Mouse (Mus musculus) heart, postnatal 0 days (tissue): ENCODE results near the gene Ywhaq. TPM values are rescaled to one million over a fixed set of nuclear protein-coding genes. Genes with fewer than 3 reads are reported as not detected.

Source experiments
- ATAC-seq: fragments of 200-750 bp; cut with Nextera tagmentation; 2 replicates; pipeline ENCODE4 v1.8.0; 2017; ENCODE audit warnings: low read depth, moderate number of reproducible peaks, moderate library complexity; ENCODE audit not compliant: insufficient read depth
- DNase-seq: peaks from one replicate; pipeline ENCODE4 v3.0.0-alpha.2; 2016; ENCODE audit warnings: low spot score
- H3K27ac ChIP-seq: fragments of 300-500 bp; sonication (generic); 2 replicates; pipeline ENCODE4 v1.5.1; 2014; ENCODE audit warnings: low read depth, mild to moderate bottlenecking
- H3K27me3 ChIP-seq: fragments of 300-500 bp; sonication (generic); 2 replicates; pipeline ENCODE4 v1.6.1; 2014; ENCODE audit warnings: low read length, mixed read lengths; ENCODE audit not compliant: control insufficient read depth, insufficient read depth
- H3K36me3 ChIP-seq: fragments of 300-500 bp; sonication (generic); replicated peaks from 2 replicates; pipeline ENCODE4 v1.6.1; 2014; ENCODE audit warnings: low read length, mixed read lengths; ENCODE audit not compliant: control insufficient read depth, insufficient read depth
- H3K4me1 ChIP-seq: fragments of 300-500 bp; sonication (generic); 2 replicates; pipeline ENCODE4 v1.6.1; 2014; ENCODE audit warnings: antibody characterized with exemption; ENCODE audit not compliant: control insufficient read depth, insufficient read depth
- H3K4me2 ChIP-seq: fragments of 300-500 bp; sonication (generic); 2 replicates; pipeline ENCODE4 v1.6.1; 2014; ENCODE audit warnings: low read depth, mild to moderate bottlenecking, low read length, moderate library complexity
- H3K4me3 ChIP-seq: fragments of 300-500 bp; sonication (generic); 2 replicates; pipeline ENCODE4 v1.5.1; 2014; ENCODE audit warnings: low read depth, low read length
- H3K9ac ChIP-seq: fragments of 300-500 bp; sonication (generic); replicated peaks from 2 replicates; pipeline ENCODE4 v1.6.1; 2014; ENCODE audit warnings: low read depth, low read length, mixed read lengths
- H3K9me3 ChIP-seq: fragments of 300-500 bp; sonication (generic); replicated peaks from 2 replicates; pipeline ENCODE4 v1.6.1; 2016; ENCODE audit warnings: low read length; ENCODE audit not compliant: control insufficient read depth
- CTCF ChIP-seq: IDR thresholded peaks from 2 replicates; pipeline ENCODE4 v1.5.1; 2016; ENCODE audit warnings: antibody characterized with exemption, control low read depth, low read depth
- EP300 ChIP-seq: IDR thresholded peaks from 2 replicates; pipeline ENCODE4 v1.6.1; 2016; ENCODE audit warnings: antibody characterized with exemption, low read depth
- WGBS: fragments of 180-500 bp; shearing (Covaris S2); extraction: QIAGEN DNeasy Blood & Tissue Kit; methylation state at CpG from one replicate; pipeline ENCODE4 v1.1.7; 2014; 5-methylcytosine and 5-hydroxymethylcytosine counted together
- polyA plus RNA-seq: library from polyadenylated mRNA; unstranded; fragments of >200 nt; fragmentation: Nextera tagmentation; extraction: Ambion mirVana; gene quantifications from 2 replicates; pipeline ENCODE4 v1.2.1, GENCODE M21; 2015
- total RNA-seq: library from RNA; depleted of rRNA; stranded (reverse); fragments of >200 nt; gene quantifications from 2 replicates; pipeline ENCODE4 v1.2.3, GENCODE M21; 2014; ENCODE audit warnings: low replicate concordance

The Ywhaq gene
- total and polyA plus RNA-seq, 2 experiments from 2014 or later, result 165 to 234 TPM

DNA sequence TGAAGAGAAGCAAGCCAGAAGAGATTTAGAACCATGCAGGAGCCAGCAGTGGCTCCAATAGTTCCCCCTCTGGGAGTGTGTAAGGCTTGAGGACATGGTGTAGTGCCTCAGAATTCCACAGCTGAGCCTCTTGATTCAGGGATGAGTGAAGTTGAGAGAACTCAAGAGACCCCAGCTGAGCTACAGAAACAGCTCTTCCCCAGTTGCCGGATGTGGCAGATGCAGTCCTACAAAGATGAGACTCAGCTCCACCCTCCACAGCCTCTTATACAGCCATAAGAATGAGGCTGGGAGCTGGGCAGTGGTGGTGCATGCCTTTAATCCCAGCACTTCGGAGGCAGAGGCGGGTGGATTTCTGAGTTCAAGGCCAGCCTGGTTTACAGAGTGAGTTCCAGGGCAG is 20.9 kb upstream of the Ywhaq start:
- no peaks in the 10 kb centered on the region for H3K36me3 ChIP-seq
- no peak for TF ChIP-seq CTCF
- TF ChIP-seq EP300, result no peak
- no peak overlapping the region for H3K9ac ChIP-seq
- H3K4me3 ChIP-seq, result no peak overlapping the region
- H3K27me3 ChIP-seq, result no peaks in the 10 kb centered on the region
- DNase-seq (no peak), ATAC-seq (no peak)
- H3K4me1 ChIP-seq, result no peaks in the 10 kb centered on the region
- H3K27ac ChIP-seq, result no peak overlapping the region
- WGBS, result 87% methylated on average over 3 of the region's 3 CpGs
- no peaks in the 10 kb centered on the region for H3K9me3 ChIP-seq
- H3K4me2 ChIP-seq, result no peak overlapping the region

GRCm38 (mm10) chr12:21431950-21432349 is 14.5 kb upstream of the Ywhaq start:
- no peak for DNase-seq
- TF ChIP-seq EP300, result no peak
- TF ChIP-seq CTCF, result no peak
- Histone ChIP-seq H3K27me3 (no peaks in the 10 kb centered on the region), H3K27ac (no peak overlapping the region), H3K36me3 (no peaks in the 10 kb centered on the region), H3K4me1 (no peaks in the 10 kb centered on the region), H3K4me2 (no peak overlapping the region), H3K9me3 (no peaks in the 10 kb centered on the region), H3K4me3 (no peak overlapping the region), H3K9ac (no peak overlapping the region)
- WGBS, result 71% methylated on average over 8 of the region's 8 CpGs
- no peak for ATAC-seq

GRCm38 (mm10) chr12:21431039-21431438 is 13.6 kb upstream of the Ywhaq start:
- no peak for TF ChIP-seq EP300
- no peak for TF ChIP-seq CTCF
- DNase-seq (peak; percentile 13), ATAC-seq (no peak)
- no peak overlapping the region for H3K4me2 ChIP-seq
- no peak overlapping the region for H3K4me3 ChIP-seq
- no peaks in the 10 kb centered on the region for H3K36me3 ChIP-seq
- H3K9ac ChIP-seq, result no peak overlapping the region
- peaks cover 3% of the 10 kb centered on the region for H3K4me1 ChIP-seq
- no peak overlapping the region for H3K27ac ChIP-seq
- WGBS, result 59% methylated on average over 2 of the region's 2 CpGs
- H3K27me3 ChIP-seq, result no peaks in the 10 kb centered on the region
- H3K9me3 ChIP-seq, result no peaks in the 10 kb centered on the region

DNA sequence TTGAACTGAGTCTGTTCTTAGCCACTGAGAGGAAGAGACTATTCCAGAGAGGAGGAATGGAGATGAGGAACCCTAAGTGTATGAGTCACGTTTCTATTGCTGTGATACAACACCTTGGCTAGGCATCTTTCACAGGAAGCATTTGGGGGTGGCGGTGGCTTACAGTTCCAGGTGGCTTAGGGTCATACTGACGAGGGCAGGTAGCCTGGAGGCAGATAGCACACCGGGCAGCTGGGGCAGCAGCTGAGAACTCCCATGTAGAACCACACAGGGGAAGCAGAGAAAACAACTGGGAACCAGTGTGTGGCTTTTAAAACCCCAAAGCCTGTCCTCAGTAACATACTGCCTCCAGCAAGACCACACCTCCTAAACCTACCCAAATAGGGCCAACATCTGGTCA is 12.7 kb upstream of the Ywhaq start:
- Histone ChIP-seq H3K4me2 (no peak overlapping the region), H3K9me3 (no peaks in the 10 kb centered on the region), H3K4me3 (no peak overlapping the region), H3K27ac (no peak overlapping the region), H3K9ac (no peak overlapping the region), H3K27me3 (no peaks in the 10 kb centered on the region), H3K36me3 (no peaks in the 10 kb centered on the region), H3K4me1 (peaks cover 7% of the 10 kb centered on the region)
- WGBS, result 70% methylated on average over 4 of the region's 4 CpGs
- DNase-seq, result no peak
- no peak for TF ChIP-seq CTCF
- TF ChIP-seq EP300, result no peak
- no peak for ATAC-seq

DNA sequence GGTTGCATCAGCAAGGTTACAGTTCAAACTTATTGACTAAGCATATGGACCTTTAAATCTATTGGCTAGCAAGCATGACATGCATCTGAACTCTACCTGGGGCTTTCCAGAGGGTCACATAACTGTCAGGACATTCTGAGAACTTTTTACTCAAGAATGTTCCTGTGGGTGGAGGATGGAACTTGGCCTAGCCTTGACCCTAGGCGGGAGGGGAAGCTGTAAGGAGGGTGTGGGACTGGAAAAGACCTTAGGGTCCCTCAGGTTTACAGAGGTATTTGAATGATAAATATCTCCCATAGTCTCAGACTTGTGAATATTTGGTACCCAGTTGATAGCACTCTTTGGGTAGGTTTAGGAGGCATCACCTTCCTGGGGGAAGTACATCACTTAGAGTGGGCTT is 11.6 kb upstream of the Ywhaq start:
- H3K4me2 ChIP-seq, result no peak overlapping the region
- WGBS, result 79% methylated on average over 1 of the region's 1 CpGs
- no peak overlapping the region for H3K9ac ChIP-seq
- no peak for ATAC-seq
- no peaks in the 10 kb centered on the region for H3K9me3 ChIP-seq
- no peak overlapping the region for H3K27ac ChIP-seq
- no peak for TF ChIP-seq EP300
- TF ChIP-seq CTCF, result no peak
- no peaks in the 10 kb centered on the region for H3K27me3 ChIP-seq
- H3K4me3 ChIP-seq, result no peak overlapping the region
- DNase-seq, result no peak
- no peaks in the 10 kb centered on the region for H3K36me3 ChIP-seq
- H3K4me1 ChIP-seq, result peaks cover 7% of the 10 kb centered on the region

DNA sequence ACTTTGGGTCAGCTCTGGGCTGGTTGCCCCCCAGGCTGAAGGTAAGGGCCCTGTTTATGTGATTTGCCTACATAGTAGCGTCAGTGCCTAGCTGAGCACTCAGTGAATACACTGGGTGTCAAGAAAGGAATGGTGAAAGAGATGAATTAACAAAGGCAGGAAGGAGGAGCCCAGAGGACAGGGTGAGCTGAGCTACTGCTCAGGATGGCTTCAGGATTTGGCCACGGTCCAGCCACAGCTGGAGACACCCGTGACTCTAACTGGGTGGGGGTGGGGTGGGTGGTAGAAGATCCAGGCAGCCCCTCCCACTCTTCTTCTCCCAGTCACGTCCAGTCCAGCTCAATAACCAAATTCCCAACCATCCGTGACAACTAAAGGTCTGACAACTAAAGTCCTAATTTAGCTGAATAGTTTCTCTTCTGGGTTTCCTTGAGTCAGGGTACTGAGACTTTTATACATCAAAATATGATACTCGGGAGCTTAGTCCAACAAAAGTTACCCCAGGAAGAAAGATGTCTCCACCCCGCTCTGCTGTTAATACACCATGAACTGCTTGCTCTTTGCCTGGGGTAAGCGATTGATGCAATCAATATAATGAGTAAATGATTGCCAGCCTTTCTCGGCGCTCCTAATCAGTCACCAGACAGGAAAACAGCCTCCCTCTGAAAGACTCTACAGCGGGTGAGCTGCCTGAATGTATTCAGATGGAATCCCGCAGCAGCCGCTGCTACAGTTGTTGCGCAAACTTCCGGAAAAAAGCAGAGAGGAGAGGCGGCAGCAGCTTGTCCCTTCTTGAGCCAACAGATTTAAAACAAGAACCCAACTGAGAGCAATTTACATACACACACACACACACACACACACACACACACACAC is 8.9 kb upstream of the Ywhaq start:
- Histone ChIP-seq H3K9ac (peak overlapping the region; percentile 33; the same call in 1 of the 2 replicates), H3K4me3 (peak overlapping the region; percentile 21), H3K4me1 (peaks cover 7% of the 10 kb centered on the region), H3K27ac (peak overlapping the region; percentile 57), H3K4me2 (peak overlapping the region; percentile 56), H3K9me3 (no peaks in the 10 kb centered on the region), H3K27me3 (no peaks in the 10 kb centered on the region), H3K36me3 (no peaks in the 10 kb centered on the region)
- ATAC-seq, result peak; percentile 60
- DNase-seq, result peak; percentile 54
- 14% methylated on average over 16 of the region's 16 CpGs for WGBS
- TF ChIP-seq CTCF (no peak), EP300 (no peak)
